ENCODE assay signal across 8 mouse cellular contexts in the genomic region with DNA sequence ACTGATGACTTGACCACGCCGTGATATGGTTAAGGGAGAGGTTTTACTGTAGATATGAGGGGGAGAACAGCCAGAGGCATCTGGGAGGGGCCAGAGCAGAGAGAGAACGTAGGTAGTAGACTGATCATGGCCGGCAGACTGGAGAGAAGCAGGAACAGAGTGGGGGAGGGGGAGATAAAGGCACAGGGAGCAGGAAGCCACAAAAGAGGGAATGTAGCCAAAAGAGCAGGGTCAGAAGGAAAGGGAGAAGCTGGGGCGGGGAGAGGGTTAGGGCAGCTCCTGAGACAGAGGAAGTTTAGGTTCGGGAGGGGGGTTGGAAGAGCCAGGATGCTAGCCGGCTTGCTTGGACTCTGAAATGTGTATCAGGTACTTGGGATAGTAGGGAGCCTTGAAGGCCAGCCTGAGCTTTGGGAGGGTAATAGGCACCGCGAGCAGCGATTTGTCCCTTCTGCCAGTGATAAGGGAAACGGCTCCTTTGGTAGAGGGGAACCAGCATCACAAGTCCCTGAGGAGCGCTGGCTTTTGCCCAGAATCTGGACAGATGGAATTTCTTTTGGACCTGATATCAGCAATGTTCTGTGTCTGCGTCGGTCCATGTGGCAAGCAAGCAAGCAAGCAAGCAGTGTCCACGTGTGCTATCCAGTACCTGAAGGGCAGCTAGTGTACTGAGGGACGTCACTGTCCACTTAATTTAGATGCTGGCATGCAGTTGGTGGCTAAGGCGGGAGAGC. TPM values are rescaled to one million over a fixed set of nuclear protein-coding genes. Genes with fewer than 3 reads are reported as not detected.
DNase-seq lines count a peak whose midpoint lies in the region; ATAC-seq and TF ChIP-seq lines count a peak whose summit lies in the region.

No protein-coding gene starts in this region.

- DNase-seq in CD4-positive helper T cell, adult 2 months (ENCODE audit: low read depth, low spot score), result peak; percentile 10
- DNase-seq in adrenal gland, postnatal 10 days, result peak; percentile 60
- DNase-seq in heart, adult 11 months, result peak; percentile 96
- peak; percentile 20 for DNase-seq in lung, adult 2 months
- no peak for DNase-seq in layer of hippocampus, adult 11-12 months (ENCODE audit: low spot score)
- DNase-seq in right cerebral cortex, postnatal 10 days (ENCODE audit: low spot score in 2 of 2), result no peak

- no peaks in the 10 kb centered on the region for H3K27me3 ChIP-seq in intestine, embryonic 16.5 days (replicated peaks; ENCODE audit: control insufficient read depth, insufficient read depth, low read length)
- no peaks in the 10 kb centered on the region for H3K27me3 ChIP-seq in neural tube, embryonic 15.5 days (replicated peaks)

- H3K36me3 ChIP-seq in intestine, embryonic 16.5 days (ENCODE audit: control insufficient read depth, insufficient read depth, low read length), result no peaks in the 10 kb centered on the region
- H3K36me3 ChIP-seq in neural tube, embryonic 15.5 days, result no peaks in the 10 kb centered on the region

- no peak for TF ChIP-seq CTCF in lung, adult 2 months (IDR thresholded peaks at IDR 0.05; ENCODE audit: insufficient read depth, low read length)

- 26% methylated on average over 17 of the region's 17 CpGs for WGBS in intestine, embryonic 16.5 days
- WGBS in lung, adult 2 months, result 22% methylated on average over 17 of the region's 17 CpGs
- 24% methylated on average over 17 of the region's 17 CpGs for WGBS in neural tube, embryonic 15.5 days

- peak overlapping the region; percentile 45 for H3K4me2 ChIP-seq in intestine, embryonic 16.5 days (ENCODE audit: low read depth, low read length)
- H3K4me2 ChIP-seq in neural tube, embryonic 15.5 days, result peak overlapping the region; percentile 19

- peaks cover 16% of the 10 kb centered on the region for H3K4me1 ChIP-seq in intestine, embryonic 16.5 days (ENCODE audit: control insufficient read depth, insufficient read depth, low read length)
- peaks cover 15% of the 10 kb centered on the region for H3K4me1 ChIP-seq in lung, adult 2 months (ENCODE audit: control insufficient read depth, insufficient read depth, low read length)
- H3K4me1 ChIP-seq in neural tube, embryonic 15.5 days, result peaks cover 32% of the 10 kb centered on the region

- peak overlapping the region; percentile 16; the same call in 1 of the 2 replicates for H3K4me3 ChIP-seq in intestine, embryonic 16.5 days (ENCODE audit: low read length)
- peak overlapping the region; percentile 36 for H3K4me3 ChIP-seq in lung, adult 2 months (replicated peaks; ENCODE audit: extremely low read depth, low read depth, low read length)
- H3K4me3 ChIP-seq in neural tube, embryonic 15.5 days (replicated peaks), result no peak overlapping the region

- peak; percentile 78 for ATAC-seq in intestine, embryonic 16.5 days
- no peak; the same call in 1 of the 2 replicates for ATAC-seq in neural tube, embryonic 15.5 days (ENCODE audit: low FRiP score)

- no peak for TF ChIP-seq POLR2A in lung, adult 2 months (IDR thresholded peaks at IDR 0.05; ENCODE audit: borderline replicate concordance, extremely low read depth, low read depth, low read length)

- H3K9me3 ChIP-seq in intestine, embryonic 16.5 days (ENCODE audit: control insufficient read depth, low read length), result no peaks in the 10 kb centered on the region
- no peaks in the 10 kb centered on the region for H3K9me3 ChIP-seq in neural tube, embryonic 15.5 days (replicated peaks)

- no peak overlapping the region for H3K9ac ChIP-seq in intestine, embryonic 16.5 days (ENCODE audit: low read depth, low read length)
- no peak overlapping the region for H3K9ac ChIP-seq in neural tube, embryonic 15.5 days (replicated peaks)

- H3K27ac ChIP-seq in intestine, embryonic 16.5 days (ENCODE audit: low read length), result peak overlapping the region; percentile 62
- H3K27ac ChIP-seq in neural tube, embryonic 15.5 days (replicated peaks), result no peak overlapping the region

RNA-seq across cellular contexts. Expression of a gene that starts 10.7 kb away (rescaled TPM):
- total RNA-seq in adrenal gland, postnatal 10 days (2021), result 100 to 1,000 TPM; 271 to 309 TPM
- polyA plus RNA-seq in intestine, embryonic 16.5 days (2015; fragmentation: Nextera tagmentation; extraction: Ambion mirVana), result 189 and 191 TPM in 2 replicates
- polyA plus RNA-seq in lung, adult 2 months (2012; rRNA removed), result 78.2 and 96.7 TPM in 2 replicates
- 197 and 199 TPM in 2 replicates for polyA plus RNA-seq in neural tube, embryonic 15.5 days (2015; fragmentation: Nextera tagmentation; extraction: Ambion mirVana)

Comparison
In these comparisons a context has a peak if more than half of its experiments do, and no peak if none do; other contexts are left out.
1. DNase-seq: peak in CD4-positive helper T cell, adult 2 months (single experiment), adrenal gland, postnatal 10 days (single experiment), heart, adult 11 months (single experiment) and lung, adult 2 months (single experiment); none in layer of hippocampus, adult 11-12 months (single experiment) and right cerebral cortex, postnatal 10 days (0 of 2).